Mouse (Mus musculus) testis, adult 2 months (tissue): ENCODE measurements at regions not wholly inside any gene's neighbourhood (a gene's known extent, or its start where the extent isn't known, plus 50 kb on each side); places are given as distances from the start of the nearest gene placed in this dataset.

Experiments used
- H3K27ac ChIP-seq: fragments of 200-500 bp; 2 replicates; pipeline ENCODE4 v1.5.1; 2012; ENCODE audit warnings: low read depth, low read length; ENCODE audit not compliant: control insufficient read depth, insufficient read depth
- H3K27me3 ChIP-seq: fragments of 200-500 bp; 2 replicates; pipeline ENCODE4 v1.6.1; 2012; ENCODE audit warnings: mild to moderate bottlenecking, low read length, moderate library complexity; ENCODE audit not compliant: control insufficient read depth, insufficient read depth
- H3K36me3 ChIP-seq: fragments of 200-500 bp; 2 replicates; pipeline ENCODE4 v1.6.1; 2012; ENCODE audit warnings: mild to moderate bottlenecking, low read length; ENCODE audit not compliant: control insufficient read depth, insufficient read depth
- H3K4me1 ChIP-seq: fragments of 200-500 bp; 2 replicates; pipeline ENCODE4 v1.6.1; 2012; ENCODE audit warnings: low read length; ENCODE audit not compliant: control insufficient read depth, insufficient read depth
- H3K4me3 ChIP-seq: fragments of 200-500 bp; 2 replicates; pipeline ENCODE4 v1.5.1; 2012; ENCODE audit warnings: low read depth, mild to moderate bottlenecking, low read length, moderate library complexity, mixed read lengths; ENCODE audit not compliant: control insufficient read depth
- CTCF ChIP-seq: fragments of 200-500 bp; IDR thresholded peaks from 2 replicates; pipeline ENCODE4 v1.5.1; 2012; ENCODE audit warnings: low read depth, mild to moderate bottlenecking, inconsistent platforms, low read length, moderate library complexity; ENCODE audit not compliant: control insufficient read depth, insufficient read depth, insufficient replicate concordance
- POLR2A ChIP-seq: fragments of 200-500 bp; IDR thresholded peaks from 2 replicates; pipeline ENCODE4 v1.6.1; 2012; ENCODE audit warnings: low read depth, mild to moderate bottlenecking, inconsistent platforms, low read length, moderate library complexity; ENCODE audit not compliant: control insufficient read depth

GRCm38 (mm10) chr16:95918651-95919425 lies 71.9 kb downstream of the Psmg1 start:
- peaks cover 3% of the 10 kb centered on the region; the same call in 1 of the 2 replicates for H3K4me1 ChIP-seq
- no peak overlapping the region for H3K27ac ChIP-seq
- H3K36me3 ChIP-seq = no peaks in the 10 kb centered on the region
- TF ChIP-seq POLR2A = no peak
- TF ChIP-seq CTCF = no peak
- H3K27me3 ChIP-seq = no peaks in the 10 kb centered on the region
- H3K4me3 ChIP-seq = no peak overlapping the region

DNA sequence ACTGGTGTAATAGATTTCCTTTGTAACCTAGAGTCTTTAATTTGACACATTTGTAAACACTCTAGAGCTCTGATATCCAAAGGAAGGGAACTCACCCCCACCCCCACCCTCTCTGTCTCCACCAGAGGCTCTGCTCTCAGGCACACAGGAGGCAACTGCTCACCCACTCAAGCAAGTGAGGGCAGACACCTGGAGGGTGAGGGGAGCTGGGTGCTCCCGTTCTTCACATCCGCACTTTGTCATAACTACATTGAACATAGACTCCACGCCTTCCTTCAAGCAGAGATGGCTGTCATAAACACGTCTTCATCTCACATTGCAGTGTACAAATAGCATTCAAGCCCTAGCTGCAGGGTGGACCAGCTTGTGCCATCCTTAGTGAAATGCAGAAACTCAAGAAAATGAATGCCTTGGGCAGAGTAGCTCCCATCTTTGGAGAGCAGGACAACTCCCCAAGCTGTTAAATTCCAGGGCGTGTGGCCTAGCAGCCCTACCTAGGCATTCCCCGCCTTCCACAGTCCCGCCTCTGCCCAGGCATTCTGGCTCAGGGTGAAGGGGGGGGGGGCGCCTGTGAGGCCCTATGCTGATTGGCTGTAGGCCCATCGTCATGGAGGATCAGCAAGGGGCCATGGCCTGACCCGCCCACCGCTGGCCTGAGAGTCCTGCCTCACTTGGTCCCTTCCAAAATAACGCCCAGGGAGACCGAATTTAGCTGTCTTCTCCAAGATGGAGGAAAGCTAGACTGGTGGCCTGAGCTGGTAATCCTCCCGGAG lies 72.9 kb downstream of the Psmg1 start:
- TF ChIP-seq POLR2A (no peak), CTCF (no peak)
- no peaks in the 10 kb centered on the region for H3K36me3 ChIP-seq
- H3K27ac ChIP-seq = no peak overlapping the region

GRCm38 (mm10) chr16:95913879-95914278 lies 76.9 kb downstream of the Psmg1 start:
- H3K4me3 ChIP-seq = no peak overlapping the region
- no peak overlapping the region for H3K27ac ChIP-seq

More for the DNA sequence above, 72.9 kb downstream of the Psmg1 start:
- H3K4me3 ChIP-seq = no peak overlapping the region
- H3K4me1 ChIP-seq = peaks cover 3% of the 10 kb centered on the region; the same call in 1 of the 2 replicates
- H3K27me3 ChIP-seq = no peaks in the 10 kb centered on the region

GRCm38 (mm10) chr16:95904531-95905165 lies 86.1 kb downstream of the Psmg1 start:
- no peaks in the 10 kb centered on the region for H3K27me3 ChIP-seq
- no peak overlapping the region for H3K27ac ChIP-seq
- H3K36me3 ChIP-seq = no peaks in the 10 kb centered on the region
- no peak overlapping the region for H3K4me3 ChIP-seq
- H3K4me1 ChIP-seq = no peaks in the 10 kb centered on the region
- no peak for TF ChIP-seq CTCF
- TF ChIP-seq POLR2A = no peak

More at GRCm38 (mm10) chr16:95913879-95914278, 76.9 kb downstream of the Psmg1 start:
- no peaks in the 10 kb centered on the region; the same call in 1 of the 2 replicates for H3K4me1 ChIP-seq
- H3K36me3 ChIP-seq = no peaks in the 10 kb centered on the region
- no peak for TF ChIP-seq POLR2A
- no peak for TF ChIP-seq CTCF
- H3K27me3 ChIP-seq = no peaks in the 10 kb centered on the region

DNA sequence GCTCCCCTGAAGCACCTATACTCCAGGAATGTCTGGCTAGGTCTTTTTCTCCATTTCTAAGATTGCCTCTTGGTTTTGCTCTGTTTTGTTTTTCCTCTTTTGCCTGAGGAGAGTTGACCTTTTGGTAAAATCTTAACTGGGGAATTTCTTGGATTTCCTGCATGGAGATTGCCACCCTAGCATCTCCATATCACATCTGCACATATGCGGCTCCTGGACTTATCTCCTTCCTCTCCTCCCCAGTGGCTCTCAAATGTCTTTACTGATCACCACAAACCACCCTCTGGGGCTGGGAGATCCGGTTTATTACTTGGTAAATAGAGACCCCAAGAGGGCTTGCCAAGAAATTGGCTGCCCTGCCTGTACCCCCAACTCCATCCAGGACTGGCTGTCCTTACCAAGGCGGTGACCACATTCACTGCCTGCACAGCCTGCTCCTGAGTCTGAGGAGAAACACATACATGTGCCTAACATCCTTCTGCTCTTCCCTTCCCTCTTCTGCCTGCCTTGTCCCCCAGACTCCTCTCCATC lies 87.3 kb downstream of the Psmg1 start:
- Histone ChIP-seq H3K27me3 (no peaks in the 10 kb centered on the region), H3K36me3 (no peaks in the 10 kb centered on the region), H3K4me1 (no peaks in the 10 kb centered on the region), H3K27ac (no peak overlapping the region), H3K4me3 (no peak overlapping the region)
- no peak for TF ChIP-seq POLR2A
- no peak for TF ChIP-seq CTCF

- Histone ChIP-seq H3K4me1 (no peaks in the 10 kb centered on the region), H3K36me3 (no peaks in the 10 kb centered on the region), H3K4me3 (no peak overlapping the region), H3K27ac (no peak overlapping the region), H3K27me3 (no peaks in the 10 kb centered on the region)
- TF ChIP-seq POLR2A (no peak), CTCF (no peak)
These were observed 88.6 kb downstream of the Psmg1 start for GRCm38 (mm10) chr16:95902177-95902576.

DNA sequence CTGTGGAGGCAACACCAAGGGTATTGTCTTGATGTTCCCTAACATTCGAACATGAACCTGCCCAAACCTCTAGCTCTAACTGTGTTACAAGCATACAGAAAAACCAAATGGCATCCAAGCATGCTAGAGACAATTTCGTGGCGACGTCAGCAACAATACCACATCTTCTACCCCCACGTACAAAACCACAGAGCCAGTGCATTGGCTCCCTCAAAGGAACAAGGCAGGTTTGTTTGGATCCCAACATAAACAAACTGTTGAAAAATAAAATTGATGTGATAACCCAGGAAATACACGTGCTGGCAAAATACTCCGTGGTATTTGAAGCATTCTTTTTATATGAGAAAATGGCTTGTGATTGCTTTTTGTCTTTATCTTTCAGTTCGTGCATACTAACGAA lies 89.4 kb downstream of the Psmg1 start:
- no peaks in the 10 kb centered on the region for H3K4me1 ChIP-seq
- TF ChIP-seq POLR2A (no peak), CTCF (no peak)

More for the DNA sequence above, 89.4 kb downstream of the Psmg1 start:
- H3K27me3 ChIP-seq = no peaks in the 10 kb centered on the region
- H3K36me3 ChIP-seq = no peaks in the 10 kb centered on the region
- no peak overlapping the region for H3K4me3 ChIP-seq
- no peak overlapping the region for H3K27ac ChIP-seq
